Mouse (Mus musculus) liver, postnatal 0 days (tissue): ENCODE measurements around the gene Fam168a. TPM values are rescaled to one million over a fixed set of nuclear protein-coding genes. Genes with fewer than 3 reads are reported as not detected.
A peak's percentile ranks its signal among the peaks of the same experiment; 100 is the strongest.

Experiments used
- ATAC-seq: fragments of 200-750 bp; cut with Nextera tagmentation; 2 replicates; pipeline ENCODE4 v1.8.0; 2017; ENCODE audit warnings: mild to moderate bottlenecking, moderate library complexity
- DNase-seq: peaks from one replicate; pipeline ENCODE4 v3.0.0-alpha.2; 2016
- H3K27ac ChIP-seq: fragments of 300-500 bp; sonication (generic); 2 replicates; pipeline ENCODE4 v1.5.1; 2014; ENCODE audit warnings: antibody characterized with exemption, moderate library complexity, mild to moderate bottlenecking, low read depth
- H3K27me3 ChIP-seq: fragments of 300-500 bp; sonication (generic); 2 replicates; pipeline ENCODE4 v1.6.1; 2014; ENCODE audit warnings: low read length, control low read depth, mixed read lengths; ENCODE audit not compliant: insufficient read depth
- H3K36me3 ChIP-seq: fragments of 300-500 bp; sonication (generic); replicated peaks from 2 replicates; pipeline ENCODE4 v1.6.1; 2014; ENCODE audit warnings: mild to moderate bottlenecking, control low read depth, low read length, moderate library complexity, mixed read lengths; ENCODE audit not compliant: insufficient read depth
- H3K4me1 ChIP-seq: fragments of 300-500 bp; sonication (generic); 2 replicates; pipeline ENCODE4 v1.6.1; 2014; ENCODE audit warnings: antibody characterized with exemption, mild to moderate bottlenecking, control low read depth; ENCODE audit not compliant: insufficient read depth
- H3K4me2 ChIP-seq: fragments of 300-500 bp; sonication (generic); 2 replicates; pipeline ENCODE4 v1.6.1; 2014; ENCODE audit warnings: low read depth, mild to moderate bottlenecking, low read length, moderate library complexity, mixed read lengths
- H3K4me3 ChIP-seq: fragments of 300-500 bp; sonication (generic); 2 replicates; pipeline ENCODE4 v1.5.1; 2014; ENCODE audit warnings: low read depth, low read length
- H3K9ac ChIP-seq: fragments of 300-500 bp; sonication (generic); replicated peaks from 2 replicates; pipeline ENCODE4 v1.6.1; 2014; ENCODE audit warnings: mild to moderate bottlenecking, moderate library complexity
- H3K9me3 ChIP-seq: fragments of 300-500 bp; sonication (generic); 2 replicates; pipeline ENCODE4 v1.6.1; 2016; ENCODE audit warnings: mild to moderate bottlenecking, control low read depth, low read length, mixed read lengths
- CTCF ChIP-seq: sonication (generic); IDR thresholded peaks from 2 replicates; pipeline ENCODE4 v1.5.1; 2016; ENCODE audit warnings: antibody characterized with exemption, low read depth
- EP300 ChIP-seq: IDR thresholded peaks from 2 replicates; pipeline ENCODE4 v1.6.1; 2016; ENCODE audit warnings: antibody characterized with exemption, low read depth, mild to moderate bottlenecking
- WGBS: fragments of 180-500 bp; shearing (Covaris S2); extraction: QIAGEN DNeasy Blood & Tissue Kit; methylation state at CpG from one replicate; pipeline ENCODE4 v1.1.7; 2014; ENCODE audit not compliant: insufficient replicate concordance; 5-methylcytosine and 5-hydroxymethylcytosine counted together
- polyA plus RNA-seq: library from polyadenylated mRNA; unstranded; fragments of >200 nt; fragmentation: Nextera tagmentation; extraction: Ambion mirVana; gene quantifications from 2 replicates; pipeline ENCODE4 v1.2.1, GENCODE M21; 2015

The Fam168a gene
- polyA plus RNA-seq, 1 experiment from 2014 or later: 4.3 TPM

- H3K9ac ChIP-seq: no peak overlapping the region
- no peaks in the 10 kb centered on the region; the same call in 1 of the 2 replicates for H3K4me1 ChIP-seq
- DNase-seq: no peak
- H3K36me3 ChIP-seq: no peaks in the 10 kb centered on the region; the same call in 1 of the 2 replicates
- H3K27me3 ChIP-seq: no peaks in the 10 kb centered on the region
- H3K4me2 ChIP-seq: no peak overlapping the region
- ATAC-seq: no peak
- TF ChIP-seq EP300: no peak
- TF ChIP-seq CTCF: no peak
- H3K9me3 ChIP-seq: no peaks in the 10 kb centered on the region
- H3K27ac ChIP-seq: no peak overlapping the region
- 86% methylated on average over 5 of the region's 5 CpGs for WGBS
- no peak overlapping the region for H3K4me3 ChIP-seq
These were observed 106.2 kb downstream of the Fam168a start for GRCm38 (mm10) chr7:100812641-100813040.

- Histone ChIP-seq H3K4me2 (no peak overlapping the region), H3K4me1 (no peaks in the 10 kb centered on the region; the same call in 1 of the 2 replicates), H3K36me3 (no peaks in the 10 kb centered on the region; the same call in 1 of the 2 replicates), H3K4me3 (no peak overlapping the region), H3K27me3 (no peaks in the 10 kb centered on the region), H3K9ac (no peak overlapping the region), H3K9me3 (no peaks in the 10 kb centered on the region), H3K27ac (no peak overlapping the region)
- DNase-seq: no peak
- no peak for TF ChIP-seq EP300
- TF ChIP-seq CTCF: no peak
- 78% methylated on average over 8 of the region's 8 CpGs for WGBS
- no peak for ATAC-seq
These were observed 109.6 kb downstream of the Fam168a start for GRCm38 (mm10) chr7:100815900-100816570.

- 59% methylated on average over 6 of the region's 6 CpGs for WGBS
- no peaks in the 10 kb centered on the region; the same call in 1 of the 2 replicates for H3K36me3 ChIP-seq
- no peak for TF ChIP-seq CTCF
- TF ChIP-seq EP300: no peak
- no peaks in the 10 kb centered on the region; the same call in 1 of the 2 replicates for H3K4me1 ChIP-seq
- ATAC-seq (no peak), DNase-seq (no peak)
- H3K27me3 ChIP-seq: no peaks in the 10 kb centered on the region
- H3K4me2 ChIP-seq: no peak overlapping the region
- no peaks in the 10 kb centered on the region for H3K9me3 ChIP-seq
- no peak overlapping the region for H3K27ac ChIP-seq
- H3K9ac ChIP-seq: no peak overlapping the region
- no peak overlapping the region for H3K4me3 ChIP-seq
These were observed 110.5 kb downstream of the Fam168a start for GRCm38 (mm10) chr7:100816759-100817441.

- Histone ChIP-seq H3K27ac (0 out of 2 replicates have a peak overlapping the region, but pooled peaks have one; percentile 22), H3K36me3 (no peaks in the 10 kb centered on the region; the same call in 1 of the 2 replicates), H3K4me2 (no peak overlapping the region), H3K9me3 (no peaks in the 10 kb centered on the region), H3K4me3 (no peak overlapping the region), H3K27me3 (no peaks in the 10 kb centered on the region), H3K4me1 (no peaks in the 10 kb centered on the region; the same call in 1 of the 2 replicates), H3K9ac (no peak overlapping the region)
- 58% methylated on average over 2 of the region's 2 CpGs for WGBS
- DNase-seq: no peak
- ATAC-seq: no peak
- TF ChIP-seq EP300 (no peak), CTCF (no peak)
These were observed 111.0 kb downstream of the Fam168a start for GRCm38 (mm10) chr7:100817442-100817760.

GRCm38 (mm10) chr7:100818401-100819064, 112.1 kb downstream of the Fam168a start:
- Histone ChIP-seq H3K27ac (no peak overlapping the region), H3K4me1 (no peaks in the 10 kb centered on the region; the same call in 1 of the 2 replicates), H3K9ac (no peak overlapping the region), H3K36me3 (no peaks in the 10 kb centered on the region; the same call in 1 of the 2 replicates), H3K4me3 (no peak overlapping the region), H3K4me2 (no peak overlapping the region), H3K27me3 (no peaks in the 10 kb centered on the region), H3K9me3 (no peaks in the 10 kb centered on the region)
- DNase-seq (no peak), ATAC-seq (no peak)
- whole genome bisulfite sequencing: 74% methylated on average over 4 of the region's 4 CpGs
- TF ChIP-seq CTCF (peak; percentile 62), EP300 (no peak)

- WGBS: 79% methylated on average over 3 of the region's 3 CpGs
- Histone ChIP-seq H3K9ac (no peak overlapping the region), H3K4me2 (no peak overlapping the region), H3K4me3 (no peak overlapping the region), H3K9me3 (no peaks in the 10 kb centered on the region), H3K4me1 (no peaks in the 10 kb centered on the region), H3K27me3 (no peaks in the 10 kb centered on the region), H3K36me3 (0 out of 2 replicates have a peak, but pooled peaks cover 4% of the 10 kb centered on the region), H3K27ac (no peak overlapping the region)
- no peak for TF ChIP-seq CTCF
- TF ChIP-seq EP300: no peak
- DNase-seq (no peak), ATAC-seq (no peak)
These were observed 118.2 kb downstream of the Fam168a start for GRCm38 (mm10) chr7:100824661-100825060.
